Mouse (Mus musculus) erythroblast, embryonic 14.5 days (primary cell): ENCODE measurements around the gene Mtr. TPM values are rescaled to one million over a fixed set of nuclear protein-coding genes. Genes with fewer than 3 reads are reported as not detected.

Source experiments
- H3K27me3 ChIP-seq: 2 replicates; pipeline ENCODE4 v1.6.1; 2012; ENCODE audit warnings: inconsistent platforms; ENCODE audit not compliant: control insufficient read depth
- H3K36me3 ChIP-seq: 2 replicates; pipeline ENCODE4 v1.6.1; 2012; ENCODE audit warnings: mild to moderate bottlenecking, inconsistent platforms; ENCODE audit not compliant: control insufficient read depth
- H3K4me1 ChIP-seq: 2 replicates; pipeline ENCODE4 v1.6.1; 2012; ENCODE audit warnings: inconsistent platforms; ENCODE audit not compliant: control insufficient read depth
- H3K4me3 ChIP-seq: replicated peaks from 2 replicates; pipeline ENCODE3; 2012; ENCODE audit warnings: moderate library complexity, mild to moderate bottlenecking, inconsistent platforms
- H3K9me3 ChIP-seq: 2 replicates; pipeline ENCODE4 v1.6.1; 2012; ENCODE audit warnings: low read length, inconsistent platforms, mixed read lengths; ENCODE audit not compliant: control insufficient read depth
- GATA1 ChIP-seq: IDR thresholded peaks from 2 replicates; pipeline ENCODE4 v1.6.1; 2012; ENCODE audit warnings: low read length, inconsistent platforms, mixed read lengths
- TAL1 ChIP-seq: IDR thresholded peaks from 3 replicates; pipeline ENCODE4 v1.6.1; 2012; ENCODE audit warnings: low read length, inconsistent platforms, mixed read lengths
- polyA plus RNA-seq: library from polyadenylated mRNA; stranded (reverse); fragments of >175 nt; gene quantifications from 2 replicates; pipeline ENCODE4 v1.2.3, GENCODE M21; 2012

The Mtr gene
- polyA plus RNA-seq, 1 experiment: 0.55 TPM

- H3K4me1 ChIP-seq: peaks cover 19% of the 10 kb centered on the region
- no peaks in the 10 kb centered on the region for H3K9me3 ChIP-seq
- peaks cover 78% of the 10 kb centered on the region for H3K36me3 ChIP-seq
- no peak overlapping the region for H3K4me3 ChIP-seq
- H3K27me3 ChIP-seq: no peaks in the 10 kb centered on the region
- TF ChIP-seq TAL1 (no peak), GATA1 (no peak)
Observed at GRCm38 (mm10) chr13:12250496-12250895, 7.4 kb downstream of the Mtr start.

DNA sequence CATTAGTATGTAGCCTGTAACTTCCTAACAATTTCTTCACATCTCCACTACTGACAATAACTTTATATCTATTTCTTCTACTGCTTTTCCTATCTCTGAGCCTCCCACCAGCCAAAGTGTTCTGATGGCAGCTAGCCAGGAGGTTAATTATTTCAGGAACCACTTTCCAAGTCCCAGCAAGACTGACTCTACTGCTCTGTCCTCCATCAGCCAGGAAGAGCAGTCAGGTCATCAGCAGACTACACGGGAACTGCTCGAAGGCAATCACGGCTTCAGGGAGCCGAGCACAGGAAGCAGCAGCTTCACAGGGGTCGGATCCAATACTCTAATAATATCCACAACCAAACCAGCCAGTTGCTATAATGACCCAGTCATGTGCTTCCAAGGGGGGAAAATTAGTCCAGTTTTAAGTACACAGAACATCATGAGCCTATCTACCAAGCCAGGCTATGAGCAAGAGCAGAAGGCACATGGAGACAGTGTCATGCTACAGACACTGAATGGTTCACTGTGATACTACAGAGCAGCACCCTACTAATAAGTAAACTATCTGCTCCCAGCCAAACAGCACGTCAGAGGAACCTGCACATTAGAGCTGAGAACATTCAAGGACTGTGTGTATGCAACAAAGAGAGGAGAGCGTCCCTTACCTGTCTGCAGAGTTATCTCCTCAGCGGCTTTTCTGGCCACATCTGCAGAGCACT is 8.6 kb downstream of the Mtr start:
- Histone ChIP-seq H3K9me3 (no peaks in the 10 kb centered on the region), H3K36me3 (peaks cover 84% of the 10 kb centered on the region), H3K4me1 (peaks cover 16% of the 10 kb centered on the region)

GRCm38 (mm10) chr13:12245938-12246337 is 12.0 kb downstream of the Mtr start:
- peaks cover 11% of the 10 kb centered on the region for H3K4me1 ChIP-seq
- TF ChIP-seq TAL1 (no peak), GATA1 (no peak)
- H3K27me3 ChIP-seq: no peaks in the 10 kb centered on the region
- H3K9me3 ChIP-seq: no peaks in the 10 kb centered on the region
- H3K36me3 ChIP-seq: peaks cover 92% of the 10 kb centered on the region
- H3K4me3 ChIP-seq: no peak overlapping the region

More for the DNA sequence above, 8.6 kb downstream of the Mtr start:
- H3K27me3 ChIP-seq: no peaks in the 10 kb centered on the region
- no peak overlapping the region for H3K4me3 ChIP-seq
- TF ChIP-seq GATA1: no peak

- H3K4me1 ChIP-seq: no peaks in the 10 kb centered on the region
- H3K36me3 ChIP-seq: peaks cover 88% of the 10 kb centered on the region
- H3K4me3 ChIP-seq: no peak overlapping the region
- no peaks in the 10 kb centered on the region for H3K27me3 ChIP-seq
- H3K9me3 ChIP-seq: no peaks in the 10 kb centered on the region
- TF ChIP-seq GATA1: no peak
- TF ChIP-seq TAL1: no peak
Observed at GRCm38 (mm10) chr13:12243991-12244390, 13.9 kb downstream of the Mtr start.

GRCm38 (mm10) chr13:12232141-12232540 is 25.8 kb downstream of the Mtr start:
- Histone ChIP-seq H3K9me3 (no peaks in the 10 kb centered on the region), H3K27me3 (no peaks in the 10 kb centered on the region), H3K4me1 (peaks cover 6% of the 10 kb centered on the region), H3K4me3 (no peak overlapping the region), H3K36me3 (peaks cover 90% of the 10 kb centered on the region)
- TF ChIP-seq GATA1: no peak
- TF ChIP-seq TAL1: no peak

- H3K4me3 ChIP-seq: no peak overlapping the region
- no peaks in the 10 kb centered on the region for H3K4me1 ChIP-seq
- H3K36me3 ChIP-seq: peaks cover 92% of the 10 kb centered on the region
- no peak for TF ChIP-seq GATA1
- no peaks in the 10 kb centered on the region for H3K9me3 ChIP-seq
- H3K27me3 ChIP-seq: no peaks in the 10 kb centered on the region
Observed at GRCm38 (mm10) chr13:12228248-12228647, 29.7 kb downstream of the Mtr start.

- H3K4me1 ChIP-seq: no peaks in the 10 kb centered on the region
- peaks cover 92% of the 10 kb centered on the region for H3K36me3 ChIP-seq
- H3K9me3 ChIP-seq: no peaks in the 10 kb centered on the region
- no peak for TF ChIP-seq GATA1
- no peak for TF ChIP-seq TAL1
- no peak overlapping the region for H3K4me3 ChIP-seq
- H3K27me3 ChIP-seq: no peaks in the 10 kb centered on the region
Observed at GRCm38 (mm10) chr13:12227606-12228005, 30.3 kb downstream of the Mtr start.

DNA sequence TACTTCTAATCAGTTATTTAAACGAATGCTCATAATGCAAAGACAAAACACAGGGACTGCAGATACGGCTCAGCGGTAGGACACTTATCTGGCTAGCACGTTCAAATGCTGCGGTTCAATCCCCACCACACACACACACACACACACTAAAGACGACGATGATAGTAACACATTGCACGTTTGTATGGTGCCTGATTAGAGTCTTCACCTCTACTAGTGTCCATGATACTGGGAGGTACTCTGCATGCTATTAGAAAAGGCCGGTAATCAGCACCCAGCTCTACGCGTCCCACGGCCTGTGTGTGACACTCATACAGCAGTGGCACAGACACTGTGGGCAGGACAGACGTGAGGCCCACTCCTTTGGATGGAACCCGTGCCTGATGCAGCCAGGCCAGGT is 39.3 kb downstream of the Mtr start:
- Histone ChIP-seq H3K4me3 (no peak overlapping the region), H3K4me1 (peaks cover 39% of the 10 kb centered on the region), H3K27me3 (no peaks in the 10 kb centered on the region), H3K36me3 (peaks cover 75% of the 10 kb centered on the region), H3K9me3 (no peaks in the 10 kb centered on the region)
- TF ChIP-seq GATA1 (no peak), TAL1 (no peak)

DNA sequence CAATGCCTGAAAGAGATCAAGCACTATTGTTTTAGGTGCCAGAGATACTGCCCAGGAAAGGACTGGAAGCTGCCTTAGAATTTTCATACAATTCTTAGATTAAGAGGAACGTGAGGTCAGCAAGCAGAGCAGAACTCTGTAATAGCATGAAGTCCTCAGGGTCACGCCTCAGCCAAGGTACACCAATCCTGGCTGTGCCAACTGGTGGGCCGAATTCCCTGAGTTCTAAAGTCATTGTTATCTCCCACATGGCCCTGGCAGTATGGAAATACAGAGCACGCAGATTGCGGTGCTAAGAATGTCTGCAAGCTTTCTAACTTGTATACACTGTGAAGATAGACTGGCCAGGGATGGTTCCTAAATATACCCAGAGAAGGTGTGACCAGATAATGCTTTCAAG is 43.0 kb downstream of the Mtr start:
- H3K9me3 ChIP-seq: no peaks in the 10 kb centered on the region
- TF ChIP-seq TAL1 (no peak), GATA1 (no peak)
- H3K27me3 ChIP-seq: no peaks in the 10 kb centered on the region
- H3K4me1 ChIP-seq: peaks cover 37% of the 10 kb centered on the region
- H3K36me3 ChIP-seq: peaks cover 79% of the 10 kb centered on the region
- no peak overlapping the region for H3K4me3 ChIP-seq

DNA sequence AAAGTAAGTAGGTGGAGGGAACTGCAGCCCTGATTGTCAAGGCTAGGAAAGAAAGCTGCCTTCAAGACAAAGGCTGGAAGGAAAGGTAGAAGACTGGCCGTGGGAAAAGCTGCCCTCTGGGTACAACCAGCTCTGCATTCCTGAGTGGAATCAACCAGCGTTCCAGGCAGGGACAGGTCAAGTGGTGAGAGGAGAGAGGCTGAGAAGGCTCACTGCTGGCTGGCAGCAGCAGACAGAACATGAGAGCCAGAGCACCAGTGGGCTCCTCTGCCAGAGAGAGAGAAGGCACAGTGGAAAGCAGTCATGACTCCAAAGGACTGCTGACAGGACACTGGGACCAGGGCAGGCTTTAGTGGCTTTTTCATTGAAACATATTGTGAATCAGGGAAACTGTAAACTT is 46.9 kb downstream of the Mtr start:
- H3K4me3 ChIP-seq: no peak overlapping the region
- no peaks in the 10 kb centered on the region for H3K27me3 ChIP-seq
- TF ChIP-seq TAL1 (no peak), GATA1 (no peak)
- H3K36me3 ChIP-seq: peaks cover 74% of the 10 kb centered on the region
- H3K4me1 ChIP-seq: peaks cover 6% of the 10 kb centered on the region
- H3K9me3 ChIP-seq: no peaks in the 10 kb centered on the region
